ENCODE assay signal across 9 mouse cellular contexts in genomic region chr9:50696851-50697705, GRCm38 (mm10). TPM values are rescaled to one million over a fixed set of nuclear protein-coding genes. Genes with fewer than 3 reads are reported as not detected.
DNase-seq lines count a peak whose midpoint lies in the region; ATAC-seq and TF ChIP-seq lines count a peak whose summit lies in the region.
"Had no signal": no experiment of that assay in that cellular context is flagged by ENCODE, and none has a peak within 500 bp of the region (broad histone marks: within the 10 kb centered on the region; RNA-seq: fewer than 3 reads in every experiment).

No protein-coding gene starts in this region.

- H3K4me3 ChIP-seq in lung, postnatal 0 days (ENCODE audit: low read depth, low read length), result peak overlapping the region; percentile 58; the same call in 1 of the 2 replicates
- H3K4me3 ChIP-seq in forebrain, embryonic 10.5 days, result peak overlapping the region; percentile 66
- H3K4me3 ChIP-seq in limb, embryonic 13.5 days, result peak overlapping the region; percentile 63
- peak overlapping the region; percentile 17; the same call in 1 of the 2 replicates for H3K4me3 ChIP-seq in stomach, embryonic 14.5 days (ENCODE audit: low read depth, low read length)

- H3K36me3 ChIP-seq in lung, postnatal 0 days (ENCODE audit: insufficient read depth, low read length), result no peaks in the 10 kb centered on the region
- peaks cover 38% of the 10 kb centered on the region for H3K36me3 ChIP-seq in forebrain, embryonic 10.5 days (replicated peaks)
- peaks cover 25% of the 10 kb centered on the region for H3K36me3 ChIP-seq in limb, embryonic 13.5 days
- H3K36me3 ChIP-seq in stomach, embryonic 14.5 days (ENCODE audit: control insufficient read depth, insufficient read depth, low read length), result no peaks in the 10 kb centered on the region

- peak overlapping the region; percentile 95 for H3K4me2 ChIP-seq in lung, postnatal 0 days (replicated peaks; ENCODE audit: low read depth, low read length)
- H3K4me2 ChIP-seq in limb, embryonic 13.5 days (replicated peaks), result peak overlapping the region; percentile 99
- H3K4me2 ChIP-seq in stomach, embryonic 14.5 days (replicated peaks; ENCODE audit: low read depth, low read length), result peak overlapping the region; percentile 99

- H3K9ac ChIP-seq in lung, postnatal 0 days (replicated peaks; ENCODE audit: low read depth), result 0 out of 2 replicates have a peak overlapping the region, but pooled peaks have one; percentile 16
- peak overlapping the region; percentile 55 for H3K9ac ChIP-seq in limb, embryonic 13.5 days
- no peak overlapping the region for H3K9ac ChIP-seq in stomach, embryonic 14.5 days (replicated peaks; ENCODE audit: low read depth, low read length)

- no peak for TF ChIP-seq EP300 in lung, postnatal 0 days (IDR thresholded peaks at IDR 0.05)

- intact Hi-C loops in gastrocnemius, postnatal 14 days (cut with DNase I; ENCODE audit: low total_unique reads), result no loop called here

- no peak overlapping the region for H3K27ac ChIP-seq in lung, postnatal 0 days (ENCODE audit: low read length)
- H3K27ac ChIP-seq in forebrain, embryonic 10.5 days, result peak overlapping the region; percentile 79
- H3K27ac ChIP-seq in limb, embryonic 13.5 days, result no peak overlapping the region
- H3K27ac ChIP-seq in stomach, embryonic 14.5 days (ENCODE audit: low read length), result no peak overlapping the region

- WGBS in lung, postnatal 0 days, result 59% methylated on average over 12 of the region's 12 CpGs
- WGBS in forebrain, embryonic 10.5 days, result 45% methylated on average over 12 of the region's 12 CpGs
- WGBS in limb, embryonic 13.5 days, result 68% methylated on average over 12 of the region's 12 CpGs
- 52% methylated on average over 12 of the region's 12 CpGs for WGBS in stomach, embryonic 14.5 days

- no peaks in the 10 kb centered on the region for H3K9me3 ChIP-seq in lung, postnatal 0 days (ENCODE audit: low read length)
- H3K9me3 ChIP-seq in forebrain, embryonic 10.5 days, result no peaks in the 10 kb centered on the region
- H3K9me3 ChIP-seq in limb, embryonic 13.5 days, result no peaks in the 10 kb centered on the region
- no peaks in the 10 kb centered on the region for H3K9me3 ChIP-seq in stomach, embryonic 14.5 days (ENCODE audit: control insufficient read depth, low read depth, low read length)

- peaks cover 10% of the 10 kb centered on the region; the same call in 1 of the 2 replicates for H3K4me1 ChIP-seq in lung, postnatal 0 days (ENCODE audit: insufficient read depth, low read depth, low read length)
- peaks cover 57% of the 10 kb centered on the region for H3K4me1 ChIP-seq in forebrain, embryonic 10.5 days
- peaks cover 47% of the 10 kb centered on the region for H3K4me1 ChIP-seq in limb, embryonic 13.5 days
- 0 out of 2 replicates have a peak, but pooled peaks cover 8% of the 10 kb centered on the region for H3K4me1 ChIP-seq in stomach, embryonic 14.5 days (ENCODE audit: control insufficient read depth, insufficient read depth, low read length)

- no peak for ATAC-seq in lung, postnatal 0 days
- no peak for ATAC-seq in limb, embryonic 13.5 days (ENCODE audit: low FRiP score, low read depth)
- ATAC-seq in stomach, embryonic 14.5 days (ENCODE audit: insufficient number of reproducible peaks, insufficient read depth, low FRiP score, low read depth), result no peak

- no peak for TF ChIP-seq CTCF in lung, postnatal 0 days (IDR thresholded peaks at IDR 0.05)

- no peak for DNase-seq in lung, postnatal 0 days (ENCODE audit: low spot score)
- no peak for DNase-seq in lung, postnatal 14 days
- no peak for DNase-seq in forebrain, embryonic 10.5 days (ENCODE audit: extremely low spot score, low spot score)
- no peak for DNase-seq in urinary bladder, postnatal 10 days (ENCODE audit: low spot score)
- DNase-seq in retina, postnatal 1 day, result no peak
- DNase-seq in gastrocnemius, postnatal 14 days, result no peak

- H3K27me3 ChIP-seq in lung, postnatal 0 days (replicated peaks; ENCODE audit: insufficient read depth, low read length), result no peaks in the 10 kb centered on the region
- peaks cover 46% of the 10 kb centered on the region for H3K27me3 ChIP-seq in forebrain, embryonic 10.5 days (ENCODE audit: poor library complexity, severe bottlenecking)
- H3K27me3 ChIP-seq in limb, embryonic 13.5 days, result peaks cover 16% of the 10 kb centered on the region
- no peaks in the 10 kb centered on the region for H3K27me3 ChIP-seq in stomach, embryonic 14.5 days (ENCODE audit: control insufficient read depth, insufficient read depth, low read length)

RNA-seq across cellular contexts. Expression of gene Dlat, which starts 37.5 kb away (rescaled TPM):
- 27.2 and 30.0 TPM in 2 replicates for polyA plus RNA-seq in lung, postnatal 0 days (2015; fragmentation: Nextera tagmentation; extraction: Ambion mirVana)
- polyA plus RNA-seq in forebrain, embryonic 10.5 days (2016; fragmentation: Nextera tagmentation; extraction: Ambion mirVana), result 54.0 and 59.0 TPM in 2 replicates
- 41.4 and 45.4 TPM in 2 replicates for polyA plus RNA-seq in limb, embryonic 13.5 days (2015; fragmentation: Nextera tagmentation; extraction: Ambion mirVana)
- polyA plus RNA-seq in stomach, embryonic 14.5 days (2014; fragmentation: Nextera tagmentation; extraction: Ambion mirVana), result 47.9 and 51.5 TPM in 2 replicates
- total RNA-seq in gastrocnemius, postnatal 14 days (2021), result 100 to 1,000 TPM; 235 to 280 TPM

RNA-seq across cellular contexts. Expression of gene Dixdc1, which starts 42.2 kb away (rescaled TPM):
- 5.4 and 7.5 TPM in 2 replicates for polyA plus RNA-seq in lung, postnatal 0 days (2015; fragmentation: Nextera tagmentation; extraction: Ambion mirVana)
- polyA plus RNA-seq in forebrain, embryonic 10.5 days (2016; fragmentation: Nextera tagmentation; extraction: Ambion mirVana), result 22.2 and 23.0 TPM in 2 replicates
- 18.6 and 23.6 TPM in 2 replicates for polyA plus RNA-seq in limb, embryonic 13.5 days (2015; fragmentation: Nextera tagmentation; extraction: Ambion mirVana)
- 11.4 and 12.7 TPM in 2 replicates for polyA plus RNA-seq in stomach, embryonic 14.5 days (2014; fragmentation: Nextera tagmentation; extraction: Ambion mirVana)
- total RNA-seq in gastrocnemius, postnatal 14 days (2021), result 1 to 10 TPM; 3.7 to 4.2 TPM
- total RNA-seq: neutrophil, adult 5-6 weeks had no signal

RNA-seq across cellular contexts. Expression of gene 2310030G06Rik, which starts 49.3 kb away (rescaled TPM):
- 28.5 and 29.8 TPM in 2 replicates for polyA plus RNA-seq in lung, postnatal 0 days (2015; fragmentation: Nextera tagmentation; extraction: Ambion mirVana)
- polyA plus RNA-seq in forebrain, embryonic 10.5 days (2016; fragmentation: Nextera tagmentation; extraction: Ambion mirVana), result 2.1 and 2.5 TPM in 2 replicates
- polyA plus RNA-seq in limb, embryonic 13.5 days (2015; fragmentation: Nextera tagmentation; extraction: Ambion mirVana), result 3.8 and 4.7 TPM in 2 replicates
- 12.3 and 13.0 TPM in 2 replicates for polyA plus RNA-seq in stomach, embryonic 14.5 days (2014; fragmentation: Nextera tagmentation; extraction: Ambion mirVana)
- total RNA-seq in gastrocnemius, postnatal 14 days (2021), result 1 to 10 TPM; 1.7 to 2.5 TPM
- total RNA-seq: neutrophil, adult 5-6 weeks had no signal

RNA-seq across cellular contexts. Expression of gene Cryab, which starts 54.0 kb away (rescaled TPM):
- polyA plus RNA-seq in lung, postnatal 0 days (2015; fragmentation: Nextera tagmentation; extraction: Ambion mirVana), result 442 and 571 TPM in 2 replicates
- polyA plus RNA-seq in forebrain, embryonic 10.5 days (2016; fragmentation: Nextera tagmentation; extraction: Ambion mirVana), result 3.2 and 5.7 TPM in 2 replicates
- 71.2 and 74.0 TPM in 2 replicates for polyA plus RNA-seq in limb, embryonic 13.5 days (2015; fragmentation: Nextera tagmentation; extraction: Ambion mirVana)
- polyA plus RNA-seq in stomach, embryonic 14.5 days (2014; fragmentation: Nextera tagmentation; extraction: Ambion mirVana), result 43.7 and 47.9 TPM in 2 replicates
- total RNA-seq in gastrocnemius, postnatal 14 days (2021), result 100 to 1,000 TPM; 804 to 989 TPM
- total RNA-seq: neutrophil, adult 5-6 weeks had no signal

RNA-seq across cellular contexts. Expression of gene Hspb2, which starts 55.1 kb away (rescaled TPM):
- 30.8 and 32.4 TPM in 2 replicates for polyA plus RNA-seq in lung, postnatal 0 days (2015; fragmentation: Nextera tagmentation; extraction: Ambion mirVana)
- 0.69 and 1.1 TPM in 2 replicates for polyA plus RNA-seq in forebrain, embryonic 10.5 days (2016; fragmentation: Nextera tagmentation; extraction: Ambion mirVana)
- polyA plus RNA-seq in limb, embryonic 13.5 days (2015; fragmentation: Nextera tagmentation; extraction: Ambion mirVana), result 37.8 and 39.3 TPM in 2 replicates
- 1.5 and 3.2 TPM in 2 replicates for polyA plus RNA-seq in stomach, embryonic 14.5 days (2014; fragmentation: Nextera tagmentation; extraction: Ambion mirVana)
- total RNA-seq in gastrocnemius, postnatal 14 days (2021), result 100 to 1,000 TPM; 130 to 134 TPM
- total RNA-seq: neutrophil, adult 5-6 weeks had no signal
